Mouse (Mus musculus) forebrain, embryonic 11.5 days (tissue): ENCODE data around the gene Ifna11. TPM values are rescaled to one million over a fixed set of nuclear protein-coding genes. Genes with fewer than 3 reads are reported as not detected.

Source experiments
- polyA plus RNA-seq: library from polyadenylated mRNA; unstranded; fragments of >200 nt; fragmentation: Nextera tagmentation; extraction: Ambion mirVana; gene quantifications from 2 replicates; pipeline ENCODE4 v1.2.1, GENCODE M21; 2014

Ifna11 gene
- polyA plus RNA-seq, 1 experiment from 2014 or later, result not detected

Other genes starting within 250 kb of the Ifna11 start
- gene Ifna14, start 248.2 kb upstream of the Ifna11 start, polyA plus RNA-seq, result not detected in 2 replicates
- gene Ifna9, start 227.6 kb upstream of the Ifna11 start, polyA plus RNA-seq, result not detected in 2 replicates
- not detected in 2 replicates for gene Ifna12, start 216.6 kb upstream of the Ifna11 start, polyA plus RNA-seq
- not detected in 2 replicates for gene C87499, start 185.5 kb upstream of the Ifna11 start, polyA plus RNA-seq
- gene Ifna13, start 175.5 kb upstream of the Ifna11 start, polyA plus RNA-seq, result not detected in 2 replicates
- not detected in 2 replicates for gene Ifna16, start 143.0 kb upstream of the Ifna11 start, polyA plus RNA-seq
- gene Ifna2, start 136.0 kb upstream of the Ifna11 start, polyA plus RNA-seq, result not detected in 2 replicates
- not detected in 2 replicates for gene Ifnab, start 128.6 kb upstream of the Ifna11 start, polyA plus RNA-seq
- gene Gm26566, start 98.2 kb upstream of the Ifna11 start, polyA plus RNA-seq, result 0.81 and 1.3 TPM in 2 replicates
- 136 and 144 TPM in 2 replicates for gene Klhl9, start 97.5 kb upstream of the Ifna11 start, polyA plus RNA-seq
- gene Gm13271, start 65.1 kb upstream of the Ifna11 start, polyA plus RNA-seq, result not detected in 2 replicates
- gene Gm13283, start 59.8 kb upstream of the Ifna11 start, polyA plus RNA-seq, result 0.19 TPM in 1 of 2 replicates, not detected in the other
- gene Gm13290, start 46.1 kb upstream of the Ifna11 start, polyA plus RNA-seq, result 0.20 and 0.53 TPM in 2 replicates
- gene Gm13289, start 43.0 kb upstream of the Ifna11 start, polyA plus RNA-seq, result not detected in 2 replicates
- gene Gm13272, start 40.1 kb upstream of the Ifna11 start, polyA plus RNA-seq, result not detected in 2 replicates
- not detected in 2 replicates for gene Ifnz, start 37.8 kb upstream of the Ifna11 start, polyA plus RNA-seq
- gene Gm13276, start 34.2 kb upstream of the Ifna11 start, polyA plus RNA-seq, result not detected in 2 replicates
- not detected in 2 replicates for gene Gm13277, start 31.3 kb upstream of the Ifna11 start, polyA plus RNA-seq
- not detected in 2 replicates for gene Gm13278, start 28.4 kb upstream of the Ifna11 start, polyA plus RNA-seq
- gene Gm13275, start 25.5 kb upstream of the Ifna11 start, polyA plus RNA-seq, result not detected in 2 replicates
- gene Gm13279, start 22.6 kb upstream of the Ifna11 start, polyA plus RNA-seq, result not detected in 2 replicates
- 1.3 TPM in 1 of 2 replicates, not detected in the other for gene Gm13285, start 20.3 kb upstream of the Ifna11 start, polyA plus RNA-seq
- not detected in 2 replicates for gene Gm13287, start 16.7 kb upstream of the Ifna11 start, polyA plus RNA-seq
- not detected in 2 replicates for gene Gm13288, start 14.4 kb upstream of the Ifna11 start, polyA plus RNA-seq
- not detected in 2 replicates for gene Ifna7, start 3.7 kb upstream of the Ifna11 start, polyA plus RNA-seq
- not detected in 2 replicates for gene Ifna6, start 7.5 kb downstream of the Ifna11 start, polyA plus RNA-seq
- not detected in 2 replicates for gene Ifna5, start 15.6 kb downstream of the Ifna11 start, polyA plus RNA-seq
- gene Ifna4, start 21.9 kb downstream of the Ifna11 start, polyA plus RNA-seq, result not detected in 2 replicates
- not detected in 2 replicates for gene Ifna1, start 30.1 kb downstream of the Ifna11 start, polyA plus RNA-seq
- not detected in 2 replicates for gene Ifne, start 60.2 kb downstream of the Ifna11 start, polyA plus RNA-seq